Mouse (Mus musculus) heart, adult 2 months (tissue): Measurements from ENCODE around the gene Gm853. TPM values are rescaled to one million over a fixed set of nuclear protein-coding genes. Genes with fewer than 3 reads are reported as not detected.

ENCODE experiments used
- DNase-seq, 2 experiments: peaks; one replicate each; pipeline ENCODE4 v3.0.0; 2021
- H3K27ac ChIP-seq: fragments of 200-600 bp; 2 replicates; pipeline ENCODE4 v1.8.1; 2022
- H3K27me3 ChIP-seq: fragments of 200-500 bp; 2 replicates; pipeline ENCODE4 v1.6.1; 2012; ENCODE audit warnings: mild to moderate bottlenecking, low read length, inconsistent platforms, mixed read lengths; ENCODE audit not compliant: control insufficient read depth, insufficient read depth
- H3K36me3 ChIP-seq: fragments of 200-500 bp; 2 replicates; pipeline ENCODE4 v1.6.1; 2012; ENCODE audit warnings: low read length, inconsistent platforms; ENCODE audit not compliant: control insufficient read depth, insufficient read depth
- H3K4me1 ChIP-seq: fragments of 200-500 bp; 2 replicates; pipeline ENCODE4 v1.6.1; 2011; ENCODE audit warnings: low read length; ENCODE audit not compliant: control insufficient read depth, insufficient read depth
- H3K4me3 ChIP-seq: fragments of 200-600 bp; 2 replicates; pipeline ENCODE4 v1.8.1; 2022
- H3K79me2 ChIP-seq: fragments of 200-500 bp; replicated peaks from 2 replicates; pipeline ENCODE4 v1.6.1; 2012; ENCODE audit warnings: mild to moderate bottlenecking, inconsistent platforms, low read length, moderate library complexity, mixed read lengths; ENCODE audit not compliant: control insufficient read depth, insufficient read depth
- H3K9ac ChIP-seq: fragments of 200-500 bp; 2 replicates; pipeline ENCODE4 v1.6.1; 2012; ENCODE audit warnings: low read depth, mild to moderate bottlenecking, control low read depth, inconsistent platforms, low read length, mixed read lengths
- CTCF ChIP-seq: fragments of 200-600 bp; IDR thresholded peaks from 2 replicates; pipeline ENCODE4 v1.8.1; 2022; ENCODE audit warnings: antibody characterized with exemption, mild to moderate bottlenecking, moderate library complexity
- EP300 ChIP-seq: fragments of 200-500 bp; IDR thresholded peaks from 2 replicates; pipeline ENCODE4 v1.6.1; 2011; ENCODE audit warnings: low read depth, low read length, control low read depth; ENCODE audit not compliant: insufficient read depth
- POLR2A ChIP-seq: fragments of 200-500 bp; IDR thresholded peaks from 2 replicates; pipeline ENCODE4 v1.6.1; 2011; ENCODE audit warnings: mild to moderate bottlenecking, low read depth, low read length, control low read depth; ENCODE audit not compliant: insufficient read depth
- WGBS: fragments of 180-500 bp; shearing (Covaris S2); methylation state at CpG from one replicate; pipeline ENCODE4 v1.1.7; 2018; 5-methylcytosine and 5-hydroxymethylcytosine counted together
- intact Hi-C: fragments of 180-260 bp; cut with DNase I; formaldehyde crosslinking; loops from one replicate; pipeline ENCODE4 v1.15.1; 2025
- polyA plus RNA-seq: library from polyadenylated mRNA; depleted of rRNA; stranded (reverse); fragments of >200 nt; gene quantifications from 2 replicates; pipeline ENCODE4 v1.2.3, GENCODE M21; 2012; rRNA removed
- total RNA-seq, 2 experiments: library from RNA; stranded (reverse); gene quantifications; 2 replicates each; pipeline ENCODE4 v1.2.3; 2021

The Gm853 gene
- total and polyA plus RNA-seq, 3 experiments: not detected

DNA sequence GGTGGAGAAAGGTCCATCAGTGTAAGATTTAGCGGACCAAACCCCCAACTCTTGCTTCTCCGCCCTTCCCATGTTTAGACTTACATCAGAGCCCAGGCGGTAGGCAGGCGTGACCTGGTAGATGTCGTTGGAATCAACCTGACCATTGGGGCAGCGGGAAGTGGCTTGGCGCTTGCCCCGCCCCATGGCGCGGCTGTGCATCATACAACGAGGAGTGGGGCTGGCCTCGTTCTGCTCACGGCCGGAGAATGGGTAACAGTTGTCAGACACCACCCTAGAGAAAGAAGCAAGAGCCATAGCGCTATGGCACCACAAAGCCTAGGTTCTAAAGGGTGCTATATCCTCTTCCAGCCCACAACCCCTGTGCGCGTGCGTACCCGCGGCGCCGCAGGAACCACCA, 54.9 kb downstream of the Gm853 start:
- Histone ChIP-seq H3K27me3 (no peaks in the 10 kb centered on the region), H3K4me1 (peaks cover 36% of the 10 kb centered on the region), H3K36me3 (peaks cover 5% of the 10 kb centered on the region), H3K27ac (peak overlapping the region; percentile 80), H3K79me2 (no peaks in the 10 kb centered on the region), H3K4me3 (0 out of 2 replicates have a peak overlapping the region, but pooled peaks have one; percentile 3), H3K9ac (no peak overlapping the region)
- intact Hi-C loops: no loop called here
- no peak for TF ChIP-seq POLR2A
- no peak for TF ChIP-seq CTCF
- no peak for TF ChIP-seq EP300
- WGBS: 76% methylated on average over 22 of the region's 22 CpGs
- no peak for DNase-seq

DNA sequence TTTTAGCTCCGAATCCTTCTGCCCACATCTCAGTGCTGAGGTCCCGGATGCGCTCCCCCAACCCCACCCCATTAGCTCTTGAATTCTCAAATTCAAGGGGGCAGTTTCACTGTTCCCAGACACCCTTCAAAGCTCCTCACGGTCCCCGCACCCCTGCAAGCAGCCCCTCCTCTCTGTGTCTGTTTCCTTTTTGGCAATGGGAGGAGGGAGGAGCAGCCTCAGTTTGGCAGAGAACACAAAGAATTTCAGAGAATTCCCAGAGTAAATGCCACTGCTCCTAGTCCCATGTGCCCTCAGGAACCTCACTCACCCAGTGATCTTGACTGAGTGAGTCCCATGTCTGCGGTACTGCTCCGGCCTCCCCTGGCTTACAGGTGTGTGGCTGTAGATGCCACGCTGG, 55.6 kb downstream of the Gm853 start:
- Histone ChIP-seq H3K27ac (peak overlapping the region; percentile 80), H3K9ac (peak overlapping the region; percentile 32; the same call in 1 of the 2 replicates), H3K4me1 (peaks cover 34% of the 10 kb centered on the region), H3K36me3 (peaks cover 5% of the 10 kb centered on the region), H3K27me3 (no peaks in the 10 kb centered on the region), H3K4me3 (no peak overlapping the region), H3K79me2 (no peaks in the 10 kb centered on the region)
- intact Hi-C loops: no loop called here
- TF ChIP-seq POLR2A (peak; percentile 39; the same call in 1 of the 2 replicates), CTCF (no peak), EP300 (no peak)
- WGBS: 45% methylated on average over 8 of the region's 8 CpGs
- peak in 1 of 2 experiments; percentile 38 for DNase-seq

DNA sequence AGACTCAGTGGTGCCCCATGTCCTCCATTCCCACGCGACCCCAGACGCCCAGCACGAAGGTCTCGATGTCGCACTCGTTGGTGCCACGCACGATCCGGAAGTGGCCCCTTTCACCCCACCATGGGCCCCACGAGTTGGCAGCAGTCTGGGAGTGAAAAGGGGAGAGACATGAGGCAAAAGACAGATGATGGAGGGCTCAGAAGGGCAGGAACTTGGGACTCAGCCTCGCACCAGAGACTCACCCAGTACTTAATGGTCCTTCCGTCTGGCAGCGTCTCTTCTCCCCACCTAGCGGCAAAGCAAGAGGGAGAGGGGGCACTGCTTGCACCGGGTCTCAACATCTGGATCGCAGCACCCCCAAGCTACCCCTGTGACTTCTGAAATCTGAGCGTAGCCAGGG, 56.1 kb downstream of the Gm853 start:
- H3K4me1 ChIP-seq: peaks cover 34% of the 10 kb centered on the region
- no peak for DNase-seq
- H3K27me3 ChIP-seq: no peaks in the 10 kb centered on the region
- no peak overlapping the region for H3K4me3 ChIP-seq
- 85% methylated on average over 18 of the region's 18 CpGs for WGBS
- H3K9ac ChIP-seq: no peak overlapping the region
- H3K36me3 ChIP-seq: peaks cover 5% of the 10 kb centered on the region
- H3K79me2 ChIP-seq: no peaks in the 10 kb centered on the region
- intact Hi-C loops: no loop called here
- H3K27ac ChIP-seq: peak overlapping the region; percentile 80
- no peak for TF ChIP-seq CTCF
- no peak for TF ChIP-seq POLR2A
- TF ChIP-seq EP300: no peak

DNA sequence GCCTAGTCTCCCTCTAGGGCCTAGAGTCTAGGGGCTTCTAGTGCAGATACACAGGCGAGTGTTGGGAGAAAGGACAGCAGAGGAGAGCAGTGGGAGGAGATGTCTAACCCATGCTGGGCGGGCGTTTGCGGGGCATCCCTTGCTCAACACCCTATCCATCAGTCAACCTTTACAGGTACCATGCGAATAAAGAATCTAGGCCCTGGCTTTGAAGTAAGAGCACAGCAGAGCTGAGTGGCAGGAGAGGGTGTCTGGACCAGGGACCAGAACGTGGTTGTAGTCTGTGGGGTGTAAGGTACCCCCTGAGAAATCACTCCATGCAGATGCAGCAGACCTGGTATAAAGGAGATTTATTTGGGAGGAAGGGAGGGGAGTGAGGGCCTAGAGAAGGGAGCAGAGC, 58.1 kb downstream of the Gm853 start:
- TF ChIP-seq CTCF (no peak), EP300 (no peak), POLR2A (no peak)
- peaks cover 5% of the 10 kb centered on the region for H3K36me3 ChIP-seq
- no peak overlapping the region for H3K4me3 ChIP-seq
- H3K27ac ChIP-seq: peak overlapping the region; percentile 75
- no peak for DNase-seq
- H3K4me1 ChIP-seq: peaks cover 25% of the 10 kb centered on the region
- intact Hi-C loops: no loop called here
- no peak overlapping the region for H3K9ac ChIP-seq
- WGBS: 81% methylated on average over 6 of the region's 6 CpGs
- no peaks in the 10 kb centered on the region for H3K79me2 ChIP-seq
- H3K27me3 ChIP-seq: no peaks in the 10 kb centered on the region

DNA sequence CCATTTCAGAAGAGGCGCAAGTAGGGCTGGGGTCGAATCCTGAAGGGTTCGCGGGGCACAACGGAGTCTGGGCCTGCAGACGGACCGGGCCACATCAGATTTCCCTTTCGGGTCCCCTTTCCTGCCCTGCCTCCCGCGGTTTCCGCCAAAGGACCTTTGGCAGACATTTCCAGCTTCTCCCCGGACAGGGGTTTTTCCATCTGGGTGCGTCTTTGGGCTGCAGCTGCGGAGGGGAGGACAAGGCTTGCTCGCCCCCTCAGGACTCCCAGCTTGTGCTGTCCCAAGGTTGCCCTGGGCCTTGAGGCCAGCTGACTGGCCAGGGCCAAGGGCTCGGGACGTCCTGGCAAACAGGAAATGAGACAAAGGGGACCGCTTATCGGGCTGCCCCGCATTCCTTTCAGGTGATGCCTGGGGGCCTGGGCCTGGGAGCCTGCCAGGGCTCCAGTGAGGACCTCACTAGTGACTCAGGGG, 58.8 kb downstream of the Gm853 start:
- Histone ChIP-seq H3K27me3 (no peaks in the 10 kb centered on the region), H3K36me3 (peaks cover 5% of the 10 kb centered on the region), H3K9ac (peak overlapping the region; percentile 56), H3K4me3 (peak overlapping the region; percentile 0), H3K79me2 (no peaks in the 10 kb centered on the region), H3K27ac (peak overlapping the region; percentile 75), H3K4me1 (peaks cover 19% of the 10 kb centered on the region)
- intact Hi-C loops: loop anchor here (1.0 to 2.0 kb wide), 2 partner anchors 12 to 25 kb away; partner anchors contain the start of genes Hcrtr1 and Tinagl1
- TF ChIP-seq POLR2A (peak; percentile 56; the same call in 1 of the 2 replicates), EP300 (0 out of 2 replicates have a peak, but pooled peaks have one; percentile 14), CTCF (no peak)
- 6% methylated on average over 20 of the region's 20 CpGs for WGBS
- DNase-seq: peak; percentile 72 to 78

DNA sequence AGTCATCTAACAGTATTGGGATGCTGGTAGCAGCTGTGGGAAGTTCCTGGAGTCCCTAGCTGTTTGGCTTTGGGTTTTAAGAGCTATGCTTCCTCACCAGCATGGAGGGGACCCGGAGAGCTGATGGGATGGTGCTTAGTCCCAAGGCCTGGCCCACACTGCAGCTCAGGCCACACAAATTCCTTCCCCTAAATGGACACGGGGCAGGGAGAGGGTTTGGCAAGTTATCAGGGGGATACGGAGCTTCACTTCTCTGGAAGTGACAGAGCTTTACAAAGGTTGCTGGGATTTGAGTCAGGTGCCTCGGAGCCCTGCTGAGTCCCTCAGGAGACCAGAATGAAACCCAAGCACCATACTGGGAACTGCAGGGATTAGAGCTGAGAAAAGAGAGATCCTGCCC, 60.9 kb downstream of the Gm853 start:
- Histone ChIP-seq H3K4me3 (no peak overlapping the region), H3K4me1 (peaks cover 12% of the 10 kb centered on the region), H3K27ac (no peak overlapping the region), H3K36me3 (peaks cover 3% of the 10 kb centered on the region), H3K9ac (no peak overlapping the region), H3K79me2 (no peaks in the 10 kb centered on the region), H3K27me3 (no peaks in the 10 kb centered on the region)
- DNase-seq: no peak
- TF ChIP-seq CTCF (no peak), EP300 (no peak), POLR2A (no peak)
- 26% methylated on average over 4 of the region's 4 CpGs for WGBS
- intact Hi-C loops: no loop called here

Other genes with a start within 250 kb of the Gm853 start
- 1 to 10 TPM; 1.8 to 2.0 TPM for gene Adgrb2, start 237.5 kb downstream of the Gm853 start, total RNA-seq
- 2.5 and 4.8 TPM in 2 replicates for gene Adgrb2, start 237.5 kb downstream of the Gm853 start, polyA plus RNA-seq
- 1 to 10 TPM; 5.0 to 5.5 TPM for gene Col16a1, start 174.6 kb downstream of the Gm853 start, total RNA-seq
- 7.2 and 8.4 TPM in 2 replicates for gene Col16a1, start 174.6 kb downstream of the Gm853 start, polyA plus RNA-seq
- 10 to 100 TPM; 31.4 to 38.0 TPM for gene Pef1, start 119.8 kb downstream of the Gm853 start, total RNA-seq
- gene Pef1, start 119.8 kb downstream of the Gm853 start, polyA plus RNA-seq: 59.3 and 63.7 TPM in 2 replicates
- gene Hcrtr1, start 83.0 kb downstream of the Gm853 start, total RNA-seq: not detected
- 0.23 and 0.27 TPM in 2 replicates for gene Hcrtr1, start 83.0 kb downstream of the Gm853 start, polyA plus RNA-seq
- gene Tinagl1, start 47.3 kb downstream of the Gm853 start, total RNA-seq: 10 to 100 TPM; 56.4 to 68.6 TPM
- 61.9 and 84.0 TPM in 2 replicates for gene Tinagl1, start 47.3 kb downstream of the Gm853 start, polyA plus RNA-seq
- gene Serinc2, start 56.8 kb upstream of the Gm853 start, total RNA-seq: 1 to 10 TPM; 1.8 to 2.8 TPM
- 1.4 and 1.8 TPM in 2 replicates for gene Serinc2, start 56.8 kb upstream of the Gm853 start, polyA plus RNA-seq
- gene Fabp3, start 86.2 kb upstream of the Gm853 start, total RNA-seq: 1,000 to 10,000 TPM; 5,566 to 6,234 TPM
- gene Fabp3, start 86.2 kb upstream of the Gm853 start, polyA plus RNA-seq: 6,657 and 8,958 TPM in 2 replicates
- gene Gm10570, start 86.3 kb upstream of the Gm853 start, total RNA-seq: not detected
- 0.27 and 0.73 TPM in 2 replicates for gene Gm10570, start 86.3 kb upstream of the Gm853 start, polyA plus RNA-seq
- 10 to 100 TPM; 25.8 to 30.7 TPM for gene Zcchc17, start 137.5 kb upstream of the Gm853 start, total RNA-seq
- 15.0 and 25.6 TPM in 2 replicates for gene Zcchc17, start 137.5 kb upstream of the Gm853 start, polyA plus RNA-seq
- 10 to 100 TPM; 14.5 to 14.9 TPM for gene Snrnp40, start 137.7 kb upstream of the Gm853 start, total RNA-seq
- 15.7 and 22.6 TPM in 2 replicates for gene Snrnp40, start 137.7 kb upstream of the Gm853 start, polyA plus RNA-seq